Mouse (Mus musculus) heart, postnatal 0 days (tissue): ENCODE measurements around the gene Homer2.

Experiments
- CTCF ChIP-seq: IDR thresholded peaks from 2 replicates; pipeline ENCODE4 v1.5.1; 2016; ENCODE audit warnings: antibody characterized with exemption, control low read depth, low read depth
- EP300 ChIP-seq: IDR thresholded peaks from 2 replicates; pipeline ENCODE4 v1.6.1; 2016; ENCODE audit warnings: antibody characterized with exemption, low read depth

DNA sequence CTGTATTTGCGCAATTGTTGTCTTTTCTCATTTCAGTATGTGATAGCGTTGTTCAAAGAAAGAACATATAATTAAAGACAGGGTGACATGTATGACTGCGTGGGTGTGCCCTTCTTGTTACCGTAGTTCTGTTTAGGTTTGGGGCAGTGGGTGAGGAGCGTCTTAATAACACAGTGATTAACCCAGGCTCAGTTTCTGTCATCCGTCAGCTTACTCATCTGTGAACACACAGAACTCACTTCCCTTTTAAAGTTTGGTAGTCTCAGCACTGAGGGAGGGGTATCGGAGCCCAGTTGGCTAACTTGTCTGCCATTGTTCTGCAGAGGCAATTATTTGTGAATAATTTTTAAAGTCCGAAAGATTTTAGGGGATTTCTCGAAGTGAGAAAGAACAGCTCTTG lies 20.4 kb upstream of the Homer2 start:
- TF ChIP-seq CTCF, result no peak
- no peak for TF ChIP-seq EP300
